Mouse (Mus musculus) heart, embryonic 14.5 days (tissue): ENCODE measurements around the gene 2200002D01Rik. TPM values are rescaled to one million over a fixed set of nuclear protein-coding genes. Genes with fewer than 3 reads are reported as not detected.

Source experiments
- ATAC-seq: fragments of 200-750 bp; cut with Nextera tagmentation; 2 replicates; pipeline ENCODE4 v1.8.0; 2017; ENCODE audit warnings: low read depth, moderate TSS enrichment; ENCODE audit not compliant: insufficient number of reproducible peaks, insufficient read depth, low FRiP score
- H3K27ac ChIP-seq, 2 experiments: fragments of 200-500 bp in 1 of 2; fragments of 300-500 bp in 1 of 2; sonication (generic) in 1 of 2; replicated peaks in 1 of 2; 2 replicates each; pipeline ENCODE4 v1.5.1; 2012 to 2014; ENCODE audit warnings: low read depth in 2 of 2, low read length in 2 of 2, control low read depth in 1 of 2, mild to moderate bottlenecking in 1 of 2, mixed read lengths in 1 of 2; ENCODE audit not compliant: control insufficient read depth in 1 of 2, insufficient read depth in 1 of 2
- H3K27me3 ChIP-seq: fragments of 300-500 bp; sonication (generic); 2 replicates; pipeline ENCODE4 v1.6.1; 2014; ENCODE audit warnings: mild to moderate bottlenecking, low read length, control low read depth; ENCODE audit not compliant: control insufficient read depth, insufficient read depth
- H3K36me3 ChIP-seq: fragments of 300-500 bp; sonication (generic); 2 replicates; pipeline ENCODE4 v1.6.1; 2014; ENCODE audit warnings: mild to moderate bottlenecking, control low read depth, low read length, mixed read lengths; ENCODE audit not compliant: control insufficient read depth, insufficient read depth
- H3K4me1 ChIP-seq, 2 experiments: fragments of 200-500 bp in 1 of 2; fragments of 300-500 bp in 1 of 2; sonication (generic) in 1 of 2; 2 replicates each; pipeline ENCODE4 v1.6.1; 2012 to 2014; ENCODE audit warnings: low read length in 2 of 2, control low read depth in 1 of 2, mixed read lengths in 1 of 2; ENCODE audit not compliant: control insufficient read depth in 2 of 2, insufficient read depth in 2 of 2
- H3K4me2 ChIP-seq: fragments of 300-500 bp; sonication (generic); 2 replicates; pipeline ENCODE4 v1.6.1; 2014; ENCODE audit warnings: mild to moderate bottlenecking, low read length
- H3K4me3 ChIP-seq, 2 experiments: fragments of 200-500 bp in 1 of 2; fragments of 300-500 bp in 1 of 2; sonication (generic) in 1 of 2; 2 replicates each; pipeline ENCODE4 v1.5.1; 2012 to 2014; ENCODE audit warnings: low read length in 2 of 2, mild to moderate bottlenecking in 2 of 2, control low read depth in 1 of 2, low read depth in 1 of 2, moderate library complexity in 1 of 2; ENCODE audit not compliant: control insufficient read depth in 1 of 2, insufficient read depth in 1 of 2
- H3K9ac ChIP-seq: fragments of 300-500 bp; sonication (generic); 2 replicates; pipeline ENCODE4 v1.6.1; 2014; ENCODE audit warnings: mild to moderate bottlenecking, low read length
- H3K9me3 ChIP-seq: fragments of 300-500 bp; sonication (generic); 2 replicates; pipeline ENCODE4 v1.6.1; 2016; ENCODE audit warnings: low read length, control low read depth; ENCODE audit not compliant: control insufficient read depth
- WGBS: fragments of 180-500 bp; shearing (Covaris S2); extraction: QIAGEN DNeasy Blood & Tissue Kit; methylation state at CpG from one replicate; pipeline ENCODE4 v1.1.7; 2014; 5-methylcytosine and 5-hydroxymethylcytosine counted together
- polyA plus RNA-seq: library from polyadenylated mRNA; unstranded; fragments of >200 nt; fragmentation: Nextera tagmentation; extraction: Ambion mirVana; gene quantifications from 2 replicates; pipeline ENCODE4 v1.2.1, GENCODE M21; 2014

2200002D01Rik gene
- 5.9 and 7.7 TPM in 2 replicates for polyA plus RNA-seq

GRCm38 (mm10) chr7:29248261-29248841, at the start of gene 2200002D01Rik:
2200002D01Rik (minus strand) TSS chr7:29248466.
- WGBS: 3% methylated on average over 20 of the region's 20 CpGs
- no peak for ATAC-seq

GRCm38 (mm10) chr7:29296998-29297397, 48.7 kb upstream of the 2200002D01Rik start:
- WGBS: 15% methylated on average over 10 of the region's 10 CpGs
- no peaks in the 10 kb centered on the region for H3K9me3 ChIP-seq
- no peak for ATAC-seq
- peaks cover 5 to 12% of the 10 kb centered on the region in 2 experiments; a peak in 2 of 4 replicates for H3K4me1 ChIP-seq
- no peaks in the 10 kb centered on the region for H3K36me3 ChIP-seq
- no peak overlapping the region for H3K27ac ChIP-seq
- H3K4me2 ChIP-seq: peak overlapping the region; percentile 27; the same call in 1 of the 2 replicates
- H3K4me3 ChIP-seq: no peak overlapping the region
- no peak overlapping the region for H3K9ac ChIP-seq
- H3K27me3 ChIP-seq: peaks cover 17% of the 10 kb centered on the region; the same call in 1 of the 2 replicates

More at GRCm38 (mm10) chr7:29248261-29248841, at the start of gene 2200002D01Rik:
- H3K36me3 ChIP-seq: peaks cover 32% of the 10 kb centered on the region
- peak within 1 kb of the TSS in 1 of 2 experiments; percentile 24; a peak in 1 of 4 replicates for H3K27ac ChIP-seq
- peaks cover 11 to 12% of the 10 kb centered on the region in 2 experiments; a peak in 2 of 4 replicates for H3K4me1 ChIP-seq
- peak within 1 kb of the TSS; percentile 71 for H3K9ac ChIP-seq
- H3K4me2 ChIP-seq: peak within 1 kb of the TSS; percentile 89
- H3K27me3 ChIP-seq: no peaks in the 10 kb centered on the region
- peak within 1 kb of the TSS; percentile 44 to 45 for H3K4me3 ChIP-seq
- H3K9me3 ChIP-seq: no peaks in the 10 kb centered on the region

GRCm38 (mm10) chr7:29295861-29296647, 47.8 kb upstream of the 2200002D01Rik start:
- H3K36me3 ChIP-seq: no peaks in the 10 kb centered on the region
- peaks cover 10 to 15% of the 10 kb centered on the region in 2 experiments; a peak in 3 of 4 replicates for H3K4me1 ChIP-seq
- ATAC-seq: no peak
- no peak overlapping the region for H3K27ac ChIP-seq
- H3K9me3 ChIP-seq: no peaks in the 10 kb centered on the region
- no peak overlapping the region for H3K9ac ChIP-seq
- H3K4me2 ChIP-seq: no peak overlapping the region
- no peak overlapping the region for H3K4me3 ChIP-seq
- H3K27me3 ChIP-seq: peaks cover 11% of the 10 kb centered on the region; the same call in 1 of the 2 replicates
- 76% methylated on average over 23 of the region's 24 CpGs for WGBS

- WGBS: 65% methylated on average over 13 of the region's 13 CpGs
- no peak overlapping the region for H3K27ac ChIP-seq
- peaks cover 14 to 18% of the 10 kb centered on the region in 2 experiments; a peak in 3 of 4 replicates for H3K4me1 ChIP-seq
These were observed 46.0 kb upstream of the 2200002D01Rik start for GRCm38 (mm10) chr7:29294111-29294761.

GRCm38 (mm10) chr7:29293131-29294065, 45.1 kb upstream of the 2200002D01Rik start:
- H3K9me3 ChIP-seq: no peaks in the 10 kb centered on the region
- H3K36me3 ChIP-seq: no peaks in the 10 kb centered on the region
- peaks cover 14 to 20% of the 10 kb centered on the region in 2 experiments; a peak in 3 of 4 replicates for H3K4me1 ChIP-seq
- 51% methylated on average over 19 of the region's 19 CpGs for WGBS
- H3K27me3 ChIP-seq: peaks cover 13% of the 10 kb centered on the region
- ATAC-seq: no peak
- H3K4me3 ChIP-seq: no peak overlapping the region
- no peak overlapping the region for H3K4me2 ChIP-seq
- peak overlapping the region; percentile 16; the same call in 1 of the 2 replicates for H3K9ac ChIP-seq
- H3K27ac ChIP-seq: peak overlapping the region; percentile 46 to 75

More at GRCm38 (mm10) chr7:29294111-29294761, 46.0 kb upstream of the 2200002D01Rik start:
- no peak overlapping the region for H3K4me3 ChIP-seq
- H3K4me2 ChIP-seq: no peak overlapping the region
- no peaks in the 10 kb centered on the region for H3K36me3 ChIP-seq
- H3K27me3 ChIP-seq: peaks cover 13% of the 10 kb centered on the region
- H3K9ac ChIP-seq: no peak overlapping the region
- no peak for ATAC-seq
- H3K9me3 ChIP-seq: no peaks in the 10 kb centered on the region

- 24% methylated on average over 8 of the region's 8 CpGs for WGBS
- Histone ChIP-seq H3K27ac (peak overlapping the region; percentile 46 to 75), H3K9me3 (no peaks in the 10 kb centered on the region), H3K4me1 (peaks cover 14 to 20% of the 10 kb centered on the region in 2 experiments; a peak in 3 of 4 replicates), H3K36me3 (no peaks in the 10 kb centered on the region), H3K4me2 (peak overlapping the region; percentile 22), H3K4me3 (no peak overlapping the region), H3K27me3 (peaks cover 12% of the 10 kb centered on the region), H3K9ac (no peak overlapping the region; the same call in 1 of the 2 replicates)
- no peak for ATAC-seq
These were observed 44.3 kb upstream of the 2200002D01Rik start for GRCm38 (mm10) chr7:29292458-29293098.
